Mouse (Mus musculus): ENCODE measurements around the gene Zfp444.
"Not testable (repeated sequence)": the region's sequence is repeated elsewhere in the genome, so short reads cannot be mapped to it uniquely, and the experiment has no call there.

The Zfp444 gene

GRCm38 (mm10) chr7:6161541-6161940, 10.5 kb upstream of the Zfp444 start:
- in situ Hi-C loops (cut with MboI): no loop called here

GRCm38 (mm10) chr7:6162172-6162571, 9.9 kb upstream of the Zfp444 start:
- in situ Hi-C loops (cut with MboI): no loop called here

GRCm38 (mm10) chr7:6164671-6165070, 7.4 kb upstream of the Zfp444 start:
- in situ Hi-C loops (cut with MboI): no loop called here

GRCm38 (mm10) chr7:6169403-6169802, 2.6 kb upstream of the Zfp444 start:
- in situ Hi-C loops (cut with MboI): no loop called here

- in situ Hi-C loops (cut with MboI): no loop called here
These were observed 1.6 kb upstream of the Zfp444 start for GRCm38 (mm10) chr7:6170391-6170790.

GRCm38 (mm10) chr7:6170871-6171270, 1.2 kb upstream of the Zfp444 start:
- in situ Hi-C loops (cut with MboI): no loop called here

GRCm38 (mm10) chr7:6171444-6172005, 501 bp upstream of the Zfp444 start:
- in situ Hi-C loops (cut with MboI): no loop called here

GRCm38 (mm10) chr7:6172674-6173244, 733 bp downstream of the Zfp444 start:
- in situ Hi-C loops (cut with MboI): no loop called here

- in situ Hi-C loops (cut with MboI): no loop called here
These were observed 1.8 kb downstream of the Zfp444 start for GRCm38 (mm10) chr7:6173872-6174271.

- in situ Hi-C loops (cut with MboI): not testable (repeated sequence)
These were observed 2.5 kb downstream of the Zfp444 start for GRCm38 (mm10) chr7:6174365-6174987.

- in situ Hi-C loops (cut with MboI): no loop called here
These were observed 7.0 kb downstream of the Zfp444 start for GRCm38 (mm10) chr7:6179013-6179412.

GRCm38 (mm10) chr7:6182882-6183281, 10.9 kb downstream of the Zfp444 start:
- in situ Hi-C loops (cut with MboI): no loop called here

- in situ Hi-C loops (cut with MboI): no loop called here
These were observed 11.8 kb downstream of the Zfp444 start for GRCm38 (mm10) chr7:6183802-6184201.

GRCm38 (mm10) chr7:6184521-6184920, 12.5 kb downstream of the Zfp444 start:
- in situ Hi-C loops (cut with MboI): no loop called here

- in situ Hi-C loops (cut with MboI): no loop called here
These were observed 13.4 kb downstream of the Zfp444 start for GRCm38 (mm10) chr7:6185391-6185790.

GRCm38 (mm10) chr7:6186176-6186575, 14.2 kb downstream of the Zfp444 start:
- in situ Hi-C loops (cut with MboI): no loop called here

- in situ Hi-C loops (cut with MboI): no loop called here
These were observed 14.7 kb downstream of the Zfp444 start for GRCm38 (mm10) chr7:6186756-6187155.

GRCm38 (mm10) chr7:6189542-6189941, 17.5 kb downstream of the Zfp444 start:
- in situ Hi-C loops (cut with MboI): no loop called here

GRCm38 (mm10) chr7:6191376-6191775, 19.4 kb downstream of the Zfp444 start:
- in situ Hi-C loops (cut with MboI): loop anchor here (10.0 kb wide), 1 partner anchor 67 kb away; no protein-coding TSS in a partner anchor

- in situ Hi-C loops (cut with MboI): loop anchor here (10.0 kb wide), 1 partner anchor 69 kb away; no protein-coding TSS in a partner anchor
These were observed 22.1 kb downstream of the Zfp444 start for GRCm38 (mm10) chr7:6194129-6194528.

GRCm38 (mm10) chr7:6195777-6196176, 23.8 kb downstream of the Zfp444 start:
- in situ Hi-C loops (cut with MboI): loop anchor here (10.0 kb wide), 1 partner anchor 71 kb away; no protein-coding TSS in a partner anchor

GRCm38 (mm10) chr7:6196790-6197189, 24.8 kb downstream of the Zfp444 start, which contains the start of gene Galp:
Galp (plus strand) TSS chr7:6197090.
- in situ Hi-C loops (cut with MboI): loop anchor here (10.0 kb wide), 1 partner anchor 72 kb away; no protein-coding TSS in a partner anchor

- in situ Hi-C loops (cut with MboI): no loop called here
These were observed 32.2 kb downstream of the Zfp444 start for GRCm38 (mm10) chr7:6204200-6204599.

Data from mature B cell (primary cell).